Mouse (Mus musculus) regulatory T cell (primary cell): ENCODE results near the gene Duox1.

ENCODE experiments used
- in situ Hi-C: fragments of 300-600 bp; cut with MboI, MseI; formaldehyde crosslinking; loops from one replicate; pipeline ENCODE4 v1.15.1; 2025; ENCODE audit warnings: high pct_unique_total_duplicates

Duox1 gene

GRCm38 (mm10) chr2:122353765-122354164, 38.3 kb downstream of the Duox1 start:
- in situ Hi-C loops, result no loop called here

GRCm38 (mm10) chr2:122354191-122354929, 38.9 kb downstream of the Duox1 start:
- in situ Hi-C loops, result no loop called here

GRCm38 (mm10) chr2:122355389-122355788, 39.9 kb downstream of the Duox1 start:
- in situ Hi-C loops, result no loop called here

- in situ Hi-C loops, result no loop called here
These were observed 40.7 kb downstream of the Duox1 start for GRCm38 (mm10) chr2:122356187-122356586.

GRCm38 (mm10) chr2:122360310-122360709, 44.8 kb downstream of the Duox1 start:
- in situ Hi-C loops, result no loop called here

GRCm38 (mm10) chr2:122361181-122361580, 45.7 kb downstream of the Duox1 start:
- in situ Hi-C loops, result no loop called here

GRCm38 (mm10) chr2:122361868-122362621, 46.6 kb downstream of the Duox1 start:
- in situ Hi-C loops, result no loop called here

GRCm38 (mm10) chr2:122362622-122363523, 47.4 kb downstream of the Duox1 start:
- in situ Hi-C loops, result no loop called here

- in situ Hi-C loops, result no loop called here
These were observed 49.0 kb downstream of the Duox1 start for GRCm38 (mm10) chr2:122364352-122364944.

- in situ Hi-C loops, result no loop called here
These were observed 49.9 kb downstream of the Duox1 start for GRCm38 (mm10) chr2:122365244-122365866.

- in situ Hi-C loops, result no loop called here
These were observed 50.6 kb downstream of the Duox1 start for GRCm38 (mm10) chr2:122366039-122366438.

GRCm38 (mm10) chr2:122366706-122367105, 51.2 kb downstream of the Duox1 start:
- in situ Hi-C loops, result no loop called here

- in situ Hi-C loops, result no loop called here
These were observed 51.7 kb downstream of the Duox1 start for GRCm38 (mm10) chr2:122367181-122367580.

GRCm38 (mm10) chr2:122367701-122368080, 52.2 kb downstream of the Duox1 start:
- in situ Hi-C loops, result no loop called here

GRCm38 (mm10) chr2:122368081-122368971, 52.9 kb downstream of the Duox1 start:
- in situ Hi-C loops, result no loop called here

GRCm38 (mm10) chr2:122368995-122369739, 53.7 kb downstream of the Duox1 start, which contains the start of gene Shf:
Gene Shf (minus strand): TSS chr2:122369162.
- in situ Hi-C loops, result no loop called here

GRCm38 (mm10) chr2:122370101-122370750, 54.8 kb downstream of the Duox1 start:
- in situ Hi-C loops, result loop anchor here (10.0 kb wide), 1 partner anchor 365 kb away; the partner anchor contains the start of gene Bloc1s6

GRCm38 (mm10) chr2:122372067-122372466, 56.6 kb downstream of the Duox1 start:
- in situ Hi-C loops, result loop anchor here (10.0 kb wide), 1 partner anchor 363 kb away; the partner anchor contains the start of gene Bloc1s6
